Mouse (Mus musculus) liver, embryonic 16.5 days (tissue): ENCODE data around the gene Jun. TPM values are rescaled to one million over a fixed set of nuclear protein-coding genes. Genes with fewer than 3 reads are reported as not detected.

Source experiments
- ATAC-seq: fragments of 200-750 bp; cut with Nextera tagmentation; 2 replicates; pipeline ENCODE4 v1.8.0; 2017; ENCODE audit warnings: low read depth, mild to moderate bottlenecking, moderate number of reproducible peaks, moderate library complexity
- H3K27ac ChIP-seq: fragments of 300-500 bp; sonication (generic); 2 replicates; pipeline ENCODE4 v1.5.1; 2014; ENCODE audit warnings: mild to moderate bottlenecking, low read length
- H3K27me3 ChIP-seq: fragments of 300-500 bp; sonication (generic); 2 replicates; pipeline ENCODE4 v1.6.1; 2014; ENCODE audit warnings: low read depth, low read length, mixed read lengths; ENCODE audit not compliant: control insufficient read depth, insufficient read depth
- H3K36me3 ChIP-seq: fragments of 300-500 bp; sonication (generic); 2 replicates; pipeline ENCODE4 v1.6.1; 2014; ENCODE audit warnings: mild to moderate bottlenecking; ENCODE audit not compliant: control insufficient read depth, insufficient read depth
- H3K4me1 ChIP-seq: fragments of 300-500 bp; sonication (generic); 2 replicates; pipeline ENCODE4 v1.6.1; 2014; ENCODE audit warnings: low read depth, low read length, mixed read lengths; ENCODE audit not compliant: control insufficient read depth
- H3K4me2 ChIP-seq: fragments of 300-500 bp; sonication (generic); 2 replicates; pipeline ENCODE4 v1.6.1; 2014; ENCODE audit warnings: low read depth, low read length, mixed read lengths
- H3K4me3 ChIP-seq: fragments of 300-500 bp; sonication (generic); 2 replicates; pipeline ENCODE4 v1.5.1; 2014; ENCODE audit warnings: low read depth, mild to moderate bottlenecking, low read length
- H3K9ac ChIP-seq: fragments of 300-500 bp; sonication (generic); 2 replicates; pipeline ENCODE4 v1.6.1; 2014; ENCODE audit warnings: low read depth, low read length
- H3K9me3 ChIP-seq: fragments of 300-500 bp; sonication (generic); replicated peaks from 2 replicates; pipeline ENCODE4 v1.6.1; 2016; ENCODE audit warnings: low read length; ENCODE audit not compliant: control insufficient read depth
- WGBS: fragments of 180-500 bp; shearing (Covaris S2); extraction: QIAGEN DNeasy Blood & Tissue Kit; methylation state at CpG from one replicate; pipeline ENCODE4 v1.1.7; 2014; ENCODE audit not compliant: insufficient replicate concordance; 5-methylcytosine and 5-hydroxymethylcytosine counted together
- polyA plus RNA-seq: library from polyadenylated mRNA; unstranded; fragments of >200 nt; fragmentation: Nextera tagmentation; extraction: Ambion mirVana; gene quantifications from 2 replicates; pipeline ENCODE4 v1.2.1, GENCODE M21; 2015

Gene Jun
- polyA plus RNA-seq, 1 experiment from 2014 or later = 5.5 TPM

DNA sequence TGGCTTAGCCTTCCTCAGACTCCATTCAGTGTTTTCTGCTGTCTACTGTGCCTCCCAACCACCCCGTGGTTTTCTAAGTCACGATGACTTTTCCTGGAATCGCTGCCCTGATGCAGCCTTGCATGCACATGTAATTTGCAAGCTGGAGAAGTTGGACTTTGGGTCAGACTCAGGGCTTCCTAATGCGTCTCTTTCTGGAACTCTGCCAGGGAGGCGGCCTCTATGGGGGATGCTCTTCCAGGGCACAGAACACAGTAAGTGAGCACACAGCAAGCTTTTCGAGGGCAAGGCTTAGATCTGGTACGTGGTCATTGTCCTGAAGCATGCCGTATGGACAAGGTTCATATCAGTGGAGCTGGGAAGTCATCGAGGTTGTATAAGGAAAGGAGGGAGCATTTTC is 10.9 kb upstream of the Jun start:
- H3K4me3 ChIP-seq = no peak overlapping the region
- WGBS = 51% methylated on average over 9 of the region's 9 CpGs
- no peaks in the 10 kb centered on the region for H3K4me1 ChIP-seq
- ATAC-seq = no peak
- H3K9me3 ChIP-seq = no peaks in the 10 kb centered on the region
- H3K9ac ChIP-seq = no peak overlapping the region
- H3K27ac ChIP-seq = no peak overlapping the region
- no peaks in the 10 kb centered on the region for H3K36me3 ChIP-seq
- H3K4me2 ChIP-seq = no peak overlapping the region
- H3K27me3 ChIP-seq = no peaks in the 10 kb centered on the region

DNA sequence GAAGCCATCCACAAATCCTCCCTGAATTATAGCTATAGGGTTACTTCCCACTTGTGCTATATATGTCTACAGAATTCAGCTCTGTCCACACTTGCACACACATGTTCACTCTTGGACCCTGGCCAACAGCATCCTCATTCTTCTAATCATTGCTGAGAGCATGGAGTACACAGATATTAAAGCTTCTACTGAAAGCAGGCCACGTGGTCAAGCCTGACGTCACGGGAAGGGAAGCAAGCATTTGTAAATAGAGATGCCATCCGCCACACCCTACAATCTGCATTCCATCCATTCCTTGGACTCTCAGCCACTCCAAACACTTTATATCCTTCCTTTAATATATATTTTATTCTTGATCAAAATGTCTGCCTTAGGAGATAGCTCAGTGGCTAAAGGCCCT is 5.2 kb upstream of the Jun start:
- ATAC-seq = no peak
- 67% methylated on average over 4 of the region's 4 CpGs for WGBS
- H3K27ac ChIP-seq = no peak overlapping the region
- peaks cover 11% of the 10 kb centered on the region for H3K27me3 ChIP-seq
- H3K36me3 ChIP-seq = no peaks in the 10 kb centered on the region
- peaks cover 5% of the 10 kb centered on the region; the same call in 1 of the 2 replicates for H3K4me1 ChIP-seq
- H3K9me3 ChIP-seq = no peaks in the 10 kb centered on the region
- no peak overlapping the region for H3K4me2 ChIP-seq
- no peak overlapping the region for H3K9ac ChIP-seq
- H3K4me3 ChIP-seq = no peak overlapping the region

DNA sequence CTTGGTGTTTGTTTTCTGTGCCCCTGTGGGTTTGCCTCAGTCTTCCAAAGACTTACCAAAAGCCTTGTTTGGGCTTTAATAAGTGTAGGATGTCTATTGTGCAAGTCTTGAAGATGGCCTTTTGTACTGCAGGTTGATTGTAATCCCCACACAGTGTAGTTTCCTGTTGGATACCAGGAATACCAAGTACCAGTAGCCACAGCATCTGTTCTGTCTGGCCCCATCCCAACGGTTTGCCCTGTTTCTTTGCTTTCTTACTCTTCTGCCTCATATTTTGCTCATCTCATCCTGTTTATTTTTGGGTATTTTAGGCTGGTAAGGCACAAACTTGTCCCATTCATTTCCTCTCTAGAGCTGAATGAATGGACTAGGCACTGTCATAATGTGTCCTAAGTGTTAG is 3.3 kb upstream of the Jun start:
- no peak for ATAC-seq
- H3K4me2 ChIP-seq = no peak overlapping the region
- H3K9ac ChIP-seq = no peak overlapping the region
- H3K27ac ChIP-seq = no peak overlapping the region
- WGBS = 33% methylated on average over 1 of the region's 1 CpGs
- no peak overlapping the region for H3K4me3 ChIP-seq
- H3K27me3 ChIP-seq = peaks cover 31% of the 10 kb centered on the region
- H3K4me1 ChIP-seq = peaks cover 5% of the 10 kb centered on the region; the same call in 1 of the 2 replicates
- H3K9me3 ChIP-seq = no peaks in the 10 kb centered on the region
- no peaks in the 10 kb centered on the region for H3K36me3 ChIP-seq

DNA sequence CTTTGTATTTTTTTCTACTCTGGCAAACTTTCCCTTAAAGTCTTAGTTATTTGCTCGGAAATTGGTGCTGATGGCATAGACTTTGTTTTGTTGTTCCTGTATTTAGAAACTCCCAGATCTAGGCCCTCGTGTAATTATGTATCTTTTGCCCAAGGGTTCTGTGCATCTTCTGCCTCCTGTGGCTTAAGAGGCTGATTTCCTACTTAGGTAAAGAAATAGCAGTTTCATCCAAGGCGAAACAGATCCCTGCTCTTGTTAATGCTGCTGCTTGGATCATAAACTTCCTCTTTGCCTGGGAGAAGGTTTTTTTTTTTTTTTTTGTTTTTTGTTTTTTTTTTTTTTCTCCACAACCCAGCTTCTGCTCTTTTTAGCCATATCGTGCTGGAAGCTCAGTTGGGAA is 2.3 kb upstream of the Jun start:
- Histone ChIP-seq H3K36me3 (no peaks in the 10 kb centered on the region), H3K4me1 (peaks cover 5% of the 10 kb centered on the region; the same call in 1 of the 2 replicates), H3K9ac (no peak overlapping the region), H3K27ac (no peak overlapping the region), H3K9me3 (no peaks in the 10 kb centered on the region), H3K4me2 (no peak overlapping the region), H3K4me3 (no peak overlapping the region), H3K27me3 (peaks cover 38% of the 10 kb centered on the region)
- WGBS = 19% methylated on average over 4 of the region's 4 CpGs
- ATAC-seq = no peak

DNA sequence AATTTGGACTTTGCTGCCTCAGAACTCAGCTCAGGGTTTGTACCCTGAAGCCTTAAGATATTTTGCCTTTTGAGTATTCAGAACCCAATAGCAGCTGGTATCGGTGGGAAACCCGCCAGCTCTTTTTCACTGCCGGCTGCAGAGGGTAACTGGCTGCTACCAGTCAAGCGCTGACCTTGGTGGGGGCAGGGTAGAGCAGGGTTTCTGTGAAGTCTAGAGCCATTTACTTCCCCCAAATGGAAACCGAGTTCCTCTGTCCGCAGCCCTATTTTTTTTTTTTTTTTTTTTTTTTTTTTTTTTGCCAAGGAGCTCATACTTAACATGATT is 1.7 kb upstream of the Jun start:
- H3K9ac ChIP-seq = peak overlapping the region; percentile 41
- H3K36me3 ChIP-seq = no peaks in the 10 kb centered on the region
- ATAC-seq = no peak
- peak overlapping the region; percentile 34; the same call in 1 of the 2 replicates for H3K27ac ChIP-seq
- peak overlapping the region; percentile 66 for H3K4me3 ChIP-seq
- WGBS = 1% methylated on average over 6 of the region's 6 CpGs
- H3K27me3 ChIP-seq = peaks cover 41% of the 10 kb centered on the region
- peaks cover 5% of the 10 kb centered on the region; the same call in 1 of the 2 replicates for H3K4me1 ChIP-seq
- peak overlapping the region; percentile 64 for H3K4me2 ChIP-seq
- H3K9me3 ChIP-seq = no peaks in the 10 kb centered on the region

DNA sequence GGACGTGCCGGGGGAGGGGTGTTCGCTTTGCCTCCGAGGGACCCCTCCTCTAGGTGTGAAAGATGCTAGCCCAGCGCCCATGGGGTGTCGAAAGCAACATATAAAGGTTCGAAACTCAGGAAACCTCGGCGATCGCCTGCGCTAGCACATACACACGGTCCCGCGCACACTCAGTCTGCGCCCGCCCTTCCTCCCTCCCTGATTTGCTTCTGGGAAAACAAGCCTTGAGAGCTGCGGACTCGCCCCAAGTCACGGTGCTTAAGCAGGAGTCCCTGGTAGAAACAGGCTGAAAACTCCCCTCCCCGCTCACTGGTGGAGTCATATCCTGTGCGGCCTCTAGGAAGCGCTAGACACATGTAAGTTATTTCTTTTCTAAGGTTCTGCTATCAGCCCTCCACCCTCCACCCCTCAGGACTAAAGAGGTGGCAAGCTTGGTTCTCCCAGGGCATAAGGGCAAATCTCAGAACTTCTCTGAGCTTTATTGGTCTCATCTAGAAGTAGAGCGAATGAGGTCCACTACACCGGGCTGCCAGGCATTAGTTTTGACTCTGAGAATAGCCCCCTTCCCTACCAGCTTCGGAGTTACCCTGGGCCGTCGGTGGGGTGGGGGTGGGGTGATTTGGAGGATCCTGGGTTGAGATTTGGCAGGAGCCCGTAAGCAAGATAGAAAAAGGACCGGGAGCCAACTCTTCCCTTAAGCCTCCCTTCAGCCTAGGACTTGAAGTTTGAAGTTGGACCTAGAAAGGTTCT is 1.2 kb upstream of the Jun start:
- under 1% methylated on average over 29 of the region's 29 CpGs for WGBS
- H3K36me3 ChIP-seq = no peaks in the 10 kb centered on the region
- peak overlapping the region; percentile 64 for H3K4me2 ChIP-seq
- H3K27ac ChIP-seq = peak overlapping the region; percentile 89
- H3K9me3 ChIP-seq = no peaks in the 10 kb centered on the region
- peaks cover 43% of the 10 kb centered on the region for H3K27me3 ChIP-seq
- ATAC-seq = peak; percentile 34
- H3K9ac ChIP-seq = peak overlapping the region; percentile 73
- H3K4me1 ChIP-seq = peaks cover 5% of the 10 kb centered on the region; the same call in 1 of the 2 replicates
- H3K4me3 ChIP-seq = peak overlapping the region; percentile 66

DNA sequence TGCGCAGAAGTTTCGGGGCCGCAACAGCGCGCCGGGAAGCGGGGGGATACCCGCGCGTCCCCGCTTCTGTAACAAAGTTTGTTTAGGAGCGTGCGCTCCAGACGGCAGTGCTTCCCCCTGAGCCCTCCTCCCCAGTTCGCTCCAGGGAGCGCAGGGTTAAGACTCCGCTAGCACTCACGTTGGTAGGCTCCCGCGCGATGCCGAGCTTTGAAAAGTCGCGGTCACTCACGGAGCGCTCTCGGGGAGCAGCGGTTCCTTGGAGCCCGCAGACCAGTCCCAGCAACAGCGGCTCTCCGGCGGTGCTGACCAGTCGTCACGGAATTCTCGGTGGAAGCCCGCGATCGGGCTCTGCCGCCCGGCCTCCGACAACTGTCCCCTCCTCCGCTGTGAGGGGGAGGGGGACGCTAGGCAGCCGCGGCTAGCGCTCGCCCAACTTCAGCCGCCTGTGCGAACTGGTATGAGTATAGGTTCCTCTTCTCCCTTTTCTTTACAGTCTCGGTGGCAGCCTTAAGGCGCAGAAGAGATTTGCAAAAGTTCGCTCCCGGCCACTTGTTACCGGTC is 631 bp downstream of the Jun start:
- H3K4me2 ChIP-seq = peak overlapping the region; percentile 64
- H3K9me3 ChIP-seq = no peaks in the 10 kb centered on the region
- peak overlapping the region; percentile 75 for H3K27ac ChIP-seq
- H3K9ac ChIP-seq = peak overlapping the region; percentile 65
- no peak for ATAC-seq
- no peaks in the 10 kb centered on the region for H3K36me3 ChIP-seq
- peaks cover 5% of the 10 kb centered on the region; the same call in 1 of the 2 replicates for H3K4me1 ChIP-seq
- peak overlapping the region; percentile 66 for H3K4me3 ChIP-seq
- WGBS = under 1% methylated on average over 53 of the region's 54 CpGs
- H3K27me3 ChIP-seq = peaks cover 43% of the 10 kb centered on the region

DNA sequence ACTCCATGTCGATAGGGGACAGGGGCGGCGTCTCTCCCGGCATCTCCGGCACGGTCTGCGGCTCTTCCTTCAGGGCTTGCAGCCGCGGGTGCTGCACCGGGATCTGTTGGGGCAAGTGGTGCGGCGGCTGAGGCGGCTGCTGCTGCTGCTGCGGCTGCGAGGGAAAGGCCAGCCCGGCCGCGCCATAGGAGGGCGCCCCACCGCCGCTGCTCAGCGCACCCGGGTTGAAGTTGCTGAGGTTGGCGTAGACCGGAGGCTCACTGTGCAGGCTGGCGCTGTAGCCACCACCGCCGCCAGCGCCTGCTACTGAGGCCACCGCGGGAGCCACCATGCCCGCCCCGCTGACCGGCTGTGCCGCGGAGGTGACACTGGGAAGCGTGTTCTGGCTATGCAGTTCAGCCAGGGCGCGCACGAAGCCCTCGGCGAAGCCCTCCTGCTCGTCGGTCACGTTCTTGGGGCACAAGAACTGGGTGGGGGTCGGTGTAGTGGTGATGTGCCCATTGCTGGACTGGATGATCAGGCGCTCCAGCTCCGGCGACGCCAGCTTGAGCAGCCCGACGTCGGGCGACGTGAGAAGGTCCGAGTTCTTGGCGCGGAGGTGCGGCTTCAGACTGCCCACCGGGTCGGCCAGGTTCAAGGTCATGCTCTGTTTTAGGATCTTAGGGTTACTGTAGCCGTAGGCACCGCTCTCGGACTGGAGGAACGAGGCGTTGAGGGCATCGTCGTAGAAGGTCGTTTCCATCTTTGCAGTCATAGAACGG is 1.3 kb downstream of the Jun start:
- WGBS = under 1% methylated on average over 69 of the region's 70 CpGs
- Histone ChIP-seq H3K4me3 (peak overlapping the region; percentile 66), H3K4me1 (peaks cover 5% of the 10 kb centered on the region; the same call in 1 of the 2 replicates), H3K27me3 (peaks cover 43% of the 10 kb centered on the region), H3K9ac (peak overlapping the region; percentile 65), H3K9me3 (no peaks in the 10 kb centered on the region), H3K36me3 (no peaks in the 10 kb centered on the region), H3K4me2 (peak overlapping the region; percentile 64), H3K27ac (peak overlapping the region; percentile 75)
- ATAC-seq = peak; percentile 10
